Mouse (Mus musculus) embryonic facial prominence, embryonic 12.5 days (tissue): ENCODE results near the gene Vars. TPM values are rescaled to one million over a fixed set of nuclear protein-coding genes. Genes with fewer than 3 reads are reported as not detected.

ENCODE experiments used
- ATAC-seq: fragments of 200-750 bp; cut with Nextera tagmentation; 2 replicates; pipeline ENCODE4 v1.8.0; 2017; ENCODE audit not compliant: insufficient number of reproducible peaks, insufficient read depth, low FRiP score, low TSS enrichment
- H3K27ac ChIP-seq: fragments of 300-500 bp; sonication (generic); 2 replicates; pipeline ENCODE4 v1.5.1; 2016; ENCODE audit warnings: mild to moderate bottlenecking
- H3K27me3 ChIP-seq: fragments of 300-500 bp; sonication (generic); 2 replicates; pipeline ENCODE4 v1.6.1; 2016; ENCODE audit warnings: mild to moderate bottlenecking, moderate library complexity
- H3K36me3 ChIP-seq: fragments of 300-500 bp; sonication (generic); 2 replicates; pipeline ENCODE4 v1.6.1; 2016; ENCODE audit warnings: mild to moderate bottlenecking
- H3K4me1 ChIP-seq: fragments of 300-500 bp; sonication (generic); 2 replicates; pipeline ENCODE4 v1.6.1; 2016
- H3K4me2 ChIP-seq: fragments of 300-500 bp; sonication (generic); replicated peaks from 2 replicates; pipeline ENCODE4 v1.6.1; 2016; ENCODE audit warnings: mild to moderate bottlenecking, moderate library complexity
- H3K4me3 ChIP-seq: fragments of 300-500 bp; sonication (generic); 2 replicates; pipeline ENCODE4 v1.5.1; 2016; ENCODE audit warnings: mild to moderate bottlenecking
- H3K9ac ChIP-seq: fragments of 300-500 bp; sonication (generic); 2 replicates; pipeline ENCODE4 v1.6.1; 2016; ENCODE audit warnings: mild to moderate bottlenecking, moderate library complexity
- H3K9me3 ChIP-seq: fragments of 300-500 bp; sonication (generic); 2 replicates; pipeline ENCODE4 v1.6.1; 2016; ENCODE audit warnings: mild to moderate bottlenecking, moderate library complexity
- WGBS: fragments of 180-500 bp; shearing (Covaris S2); methylation state at CpG from one replicate; pipeline ENCODE4 v1.1.7; 2016; 5-methylcytosine and 5-hydroxymethylcytosine counted together
- polyA plus RNA-seq: library from polyadenylated mRNA; unstranded; fragments of >200 nt; fragmentation: Nextera tagmentation; extraction: Ambion mirVana; gene quantifications from 2 replicates; pipeline ENCODE4 v1.2.1, GENCODE M21; 2016

The Vars gene
- polyA plus RNA-seq, 1 experiment from 2014 or later: 150 TPM

GRCm38 (mm10) chr17:35020551-35020950 is 19.8 kb downstream of the Vars start:
- H3K27ac ChIP-seq: no peak overlapping the region
- 0 out of 2 replicates have a peak overlapping the region, but pooled peaks have one; percentile 24 for H3K9ac ChIP-seq
- H3K36me3 ChIP-seq: peaks cover 17% of the 10 kb centered on the region
- WGBS: 86% methylated on average over 8 of the region's 8 CpGs
- no peak overlapping the region for H3K4me2 ChIP-seq
- no peaks in the 10 kb centered on the region for H3K27me3 ChIP-seq
- H3K4me3 ChIP-seq: no peak overlapping the region
- H3K4me1 ChIP-seq: peaks cover 17% of the 10 kb centered on the region
- no peaks in the 10 kb centered on the region for H3K9me3 ChIP-seq
- no peak for ATAC-seq

DNA sequence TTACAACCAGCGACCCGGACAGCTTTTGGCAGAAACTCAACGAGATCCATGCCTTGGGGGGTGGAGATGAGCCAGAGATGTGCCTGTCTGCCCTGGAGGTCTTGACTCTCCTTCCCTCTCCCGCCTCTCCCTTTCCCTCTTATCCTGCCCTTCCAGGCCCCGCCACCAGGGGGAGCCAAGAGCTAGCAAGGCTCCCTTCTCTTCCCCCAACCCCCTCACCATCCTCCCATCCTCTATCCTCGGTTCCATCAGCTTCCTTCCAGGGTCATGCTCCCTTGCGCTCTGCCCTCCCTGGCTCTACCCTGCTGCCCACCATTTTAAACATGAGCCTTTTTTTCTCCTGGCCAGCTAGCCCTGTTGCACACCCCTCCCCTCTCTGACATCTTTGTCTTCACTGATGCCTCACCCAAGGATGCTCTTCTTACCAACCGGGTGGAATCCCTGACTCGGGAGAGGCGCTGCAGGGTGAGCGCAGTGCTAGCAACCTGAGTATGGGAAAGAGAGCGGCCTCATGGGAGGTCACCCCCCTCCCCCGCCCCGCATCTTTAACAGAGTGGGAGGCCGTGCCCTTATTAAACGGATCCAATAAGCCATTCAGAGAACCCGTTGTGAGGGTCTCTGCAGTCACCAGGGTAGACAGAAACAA is 20.5 kb downstream of the Vars start:
- WGBS: 14% methylated on average over 17 of the region's 17 CpGs
- no peaks in the 10 kb centered on the region for H3K27me3 ChIP-seq
- 0 out of 2 replicates have a peak overlapping the region, but pooled peaks have one; percentile 6 for H3K4me3 ChIP-seq
- no peak for ATAC-seq
- peaks cover 9% of the 10 kb centered on the region for H3K36me3 ChIP-seq
- H3K9me3 ChIP-seq: no peaks in the 10 kb centered on the region
- H3K4me1 ChIP-seq: peaks cover 19% of the 10 kb centered on the region
- H3K9ac ChIP-seq: 0 out of 2 replicates have a peak overlapping the region, but pooled peaks have one; percentile 24
- H3K27ac ChIP-seq: no peak overlapping the region
- peak overlapping the region; percentile 21 for H3K4me2 ChIP-seq

DNA sequence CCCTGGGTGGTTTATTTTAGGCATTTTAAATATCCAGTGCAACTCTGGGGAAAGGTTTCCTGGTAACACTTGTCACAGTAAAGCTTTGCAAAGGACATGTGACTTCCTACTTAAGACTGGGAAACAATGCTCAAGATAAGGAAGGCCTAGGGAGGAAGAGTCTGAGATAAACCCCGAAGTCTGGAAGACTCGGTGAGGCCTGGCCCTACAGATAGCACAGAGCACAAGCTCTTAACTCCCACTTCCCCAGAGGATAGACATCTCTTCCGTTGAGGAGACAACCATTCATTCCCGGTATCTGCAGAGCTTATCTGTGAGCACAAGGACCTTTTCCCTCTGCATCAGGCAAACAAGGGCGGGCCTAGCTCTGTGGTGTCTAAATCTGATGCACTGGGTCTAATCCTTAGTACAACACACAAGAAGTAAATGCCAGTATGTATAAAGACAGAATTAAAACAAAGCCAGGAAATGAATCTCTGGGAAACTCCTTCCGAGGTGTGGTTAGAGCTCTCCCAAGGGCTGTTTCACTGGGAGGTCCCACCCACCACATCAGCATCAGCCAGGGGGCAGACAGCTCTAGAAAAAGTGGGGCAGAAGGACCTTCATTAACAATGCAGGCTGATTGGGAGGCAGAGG is 21.2 kb downstream of the Vars start:
- WGBS: 62% methylated on average over 6 of the region's 6 CpGs
- no peak overlapping the region for H3K27ac ChIP-seq

DNA sequence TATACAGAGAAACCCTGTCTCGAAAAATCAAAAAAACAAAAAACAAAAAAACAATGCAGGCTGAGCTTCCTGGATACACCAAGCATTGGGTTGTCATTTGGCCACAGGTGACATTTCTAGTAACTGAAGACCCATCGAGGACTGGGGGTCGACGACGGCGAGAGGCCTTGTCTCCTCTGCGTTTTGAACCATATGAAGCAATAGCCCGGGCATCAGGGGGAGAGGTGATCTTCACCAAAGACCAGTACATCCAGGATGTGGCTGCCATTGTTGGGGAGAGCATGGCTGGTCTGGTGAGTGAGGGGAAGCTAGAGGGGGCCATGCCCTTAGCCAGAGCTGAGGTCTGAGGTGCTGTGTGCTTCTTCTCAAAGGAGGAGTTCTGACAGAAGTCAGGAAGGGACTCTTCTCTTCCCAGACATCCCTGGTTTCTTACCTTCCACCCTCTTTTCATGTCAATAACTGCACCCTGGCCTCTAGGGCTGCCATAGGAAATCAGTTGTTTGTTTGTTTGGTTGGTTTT is 21.8 kb downstream of the Vars start:
- Histone ChIP-seq H3K4me1 (peaks cover 27% of the 10 kb centered on the region), H3K4me3 (no peak overlapping the region), H3K9ac (no peak overlapping the region), H3K4me2 (no peak overlapping the region), H3K36me3 (no peaks in the 10 kb centered on the region), H3K27me3 (no peaks in the 10 kb centered on the region), H3K9me3 (no peaks in the 10 kb centered on the region), H3K27ac (no peak overlapping the region)
- WGBS: 92% methylated on average over 8 of the region's 8 CpGs
- no peak for ATAC-seq

More for the DNA sequence above, 21.2 kb downstream of the Vars start:
- Histone ChIP-seq H3K36me3 (peaks cover 3% of the 10 kb centered on the region; the same call in 1 of the 2 replicates), H3K27me3 (no peaks in the 10 kb centered on the region), H3K9ac (no peak overlapping the region), H3K4me3 (no peak overlapping the region), H3K4me2 (peak overlapping the region; percentile 21; the same call in 1 of the 2 replicates), H3K9me3 (no peaks in the 10 kb centered on the region), H3K4me1 (peaks cover 22% of the 10 kb centered on the region)
- ATAC-seq: no peak

DNA sequence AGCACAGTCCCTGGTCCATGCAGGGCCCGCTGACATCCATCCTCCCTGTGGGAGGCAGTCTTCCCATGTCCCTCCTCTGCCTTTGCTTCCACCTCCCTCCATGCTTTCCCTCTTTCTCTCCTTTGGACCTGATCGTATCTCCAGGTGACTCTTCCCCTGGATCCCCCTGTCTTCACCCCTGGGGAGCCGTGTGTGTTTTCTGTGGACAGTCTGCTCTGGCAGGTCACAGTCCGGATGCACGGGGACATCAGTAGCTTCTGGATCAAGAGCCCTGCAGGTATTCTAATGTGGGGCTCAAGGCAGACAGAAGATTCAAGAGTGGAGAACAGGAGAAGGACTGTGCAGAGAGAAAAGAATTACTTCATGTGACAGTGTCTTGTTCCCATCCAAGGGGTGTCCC is 22.4 kb downstream of the Vars start:
- no peaks in the 10 kb centered on the region for H3K27me3 ChIP-seq
- no peak overlapping the region for H3K4me2 ChIP-seq
- ATAC-seq: no peak
- H3K36me3 ChIP-seq: no peaks in the 10 kb centered on the region
- no peak overlapping the region for H3K27ac ChIP-seq
- H3K4me3 ChIP-seq: no peak overlapping the region
- no peaks in the 10 kb centered on the region for H3K9me3 ChIP-seq
- 84% methylated on average over 5 of the region's 5 CpGs for WGBS
- H3K4me1 ChIP-seq: peaks cover 29% of the 10 kb centered on the region
- H3K9ac ChIP-seq: no peak overlapping the region

- 56% methylated on average over 4 of the region's 4 CpGs for WGBS
- Histone ChIP-seq H3K9me3 (no peaks in the 10 kb centered on the region), H3K9ac (no peak overlapping the region), H3K36me3 (no peaks in the 10 kb centered on the region), H3K4me1 (peaks cover 29% of the 10 kb centered on the region), H3K27me3 (no peaks in the 10 kb centered on the region), H3K4me3 (no peak overlapping the region), H3K27ac (no peak overlapping the region), H3K4me2 (no peak overlapping the region)
- no peak for ATAC-seq
Measured at GRCm38 (mm10) chr17:35023756-35024155, 23.0 kb downstream of the Vars start.

DNA sequence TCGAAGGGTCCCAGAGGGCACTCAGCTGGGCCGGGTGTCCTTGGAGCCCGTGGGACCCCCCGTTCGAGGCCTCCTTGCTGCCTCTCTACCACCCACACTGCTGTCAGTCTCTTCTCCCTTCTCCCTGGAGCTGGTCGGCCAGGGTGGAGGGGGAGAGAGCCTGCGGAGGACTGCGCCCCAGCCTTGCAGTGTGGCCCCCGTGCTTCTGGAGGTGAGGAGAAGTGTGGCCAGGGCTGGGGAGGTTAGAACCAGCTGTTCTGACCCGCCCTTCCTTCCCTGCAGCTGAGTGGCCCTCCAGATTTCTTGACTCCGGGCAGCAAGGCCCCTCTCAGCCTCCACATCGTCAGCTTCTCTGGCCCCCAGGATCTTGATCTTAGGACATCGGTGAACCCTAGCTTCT is 23.5 kb downstream of the Vars start:
- H3K4me3 ChIP-seq: no peak overlapping the region
- WGBS: 73% methylated on average over 13 of the region's 13 CpGs

DNA sequence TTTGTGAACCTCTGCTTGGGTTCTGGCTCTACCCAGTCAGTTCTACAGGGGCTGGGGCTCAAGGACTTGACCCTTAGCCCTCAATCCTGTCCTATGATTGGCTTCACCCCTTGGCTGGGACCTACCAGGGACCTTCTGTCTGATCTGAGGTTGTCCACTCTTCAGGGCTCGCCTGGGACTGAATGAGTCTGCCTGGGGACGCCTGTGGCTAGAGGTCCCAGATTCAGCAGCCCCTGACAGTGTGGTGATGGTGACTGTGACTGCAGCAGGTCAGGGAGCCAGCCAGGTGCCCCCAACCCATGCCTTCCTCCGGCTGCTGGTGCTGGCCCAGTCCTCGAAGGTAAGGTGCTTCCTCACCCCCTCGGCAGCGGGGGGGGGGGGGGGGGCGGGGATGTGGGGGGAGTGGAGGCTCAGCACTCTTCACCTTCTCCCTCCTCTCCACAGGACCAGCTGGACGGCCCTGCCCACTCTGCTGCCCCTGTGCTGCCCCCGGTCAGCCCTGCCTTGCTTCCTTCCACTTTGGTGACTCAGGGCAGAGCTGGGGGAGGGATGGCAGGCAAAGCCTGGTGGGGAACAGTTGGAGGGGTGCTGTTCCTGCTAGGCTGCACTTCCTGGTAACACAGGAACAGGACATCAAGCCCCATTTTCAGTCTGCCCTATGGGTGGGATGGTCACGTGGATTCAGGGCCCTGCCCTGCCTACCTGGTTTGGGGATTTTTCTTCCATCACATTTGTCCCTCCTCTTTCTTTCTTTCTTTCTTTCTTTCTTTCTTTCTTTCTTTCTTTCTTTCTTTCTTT is 24.1 kb downstream of the Vars start:
- WGBS: 56% methylated on average over 10 of the region's 10 CpGs
- Histone ChIP-seq H3K9me3 (no peaks in the 10 kb centered on the region), H3K4me2 (no peak overlapping the region), H3K27ac (no peak overlapping the region), H3K4me3 (no peak overlapping the region), H3K27me3 (no peaks in the 10 kb centered on the region), H3K4me1 (peaks cover 34% of the 10 kb centered on the region), H3K36me3 (no peaks in the 10 kb centered on the region), H3K9ac (no peak overlapping the region)
- no peak for ATAC-seq

More for the DNA sequence above, 23.5 kb downstream of the Vars start:
- Histone ChIP-seq H3K36me3 (no peaks in the 10 kb centered on the region), H3K4me1 (peaks cover 29% of the 10 kb centered on the region), H3K9ac (no peak overlapping the region), H3K9me3 (no peaks in the 10 kb centered on the region), H3K27ac (no peak overlapping the region), H3K4me2 (no peak overlapping the region), H3K27me3 (no peaks in the 10 kb centered on the region)
- ATAC-seq: no peak

- WGBS: 80% methylated on average over 5 of the region's 5 CpGs
- no peaks in the 10 kb centered on the region for H3K9me3 ChIP-seq
- no peak overlapping the region for H3K4me3 ChIP-seq
- H3K36me3 ChIP-seq: no peaks in the 10 kb centered on the region
- no peak overlapping the region for H3K9ac ChIP-seq
- H3K27ac ChIP-seq: peak overlapping the region; percentile 58; the same call in 1 of the 2 replicates
- H3K4me2 ChIP-seq: no peak overlapping the region
- no peak for ATAC-seq
- H3K4me1 ChIP-seq: peaks cover 32% of the 10 kb centered on the region
- H3K27me3 ChIP-seq: no peaks in the 10 kb centered on the region
Measured at GRCm38 (mm10) chr17:35026206-35026605, 25.4 kb downstream of the Vars start.

- Histone ChIP-seq H3K27ac (peak within 1 kb of the TSS; percentile 75), H3K9ac (peak within 1 kb of the TSS; percentile 46), H3K4me3 (0 out of 2 replicates have a peak within 1 kb of the TSS, but pooled peaks have one; percentile 10), H3K36me3 (no peaks in the 10 kb centered on the region), H3K9me3 (no peaks in the 10 kb centered on the region), H3K27me3 (no peaks in the 10 kb centered on the region), H3K4me2 (peak within 1 kb of the TSS; percentile 40), H3K4me1 (peaks cover 25% of the 10 kb centered on the region)
- WGBS: 33% methylated on average over 13 of the region's 13 CpGs
- ATAC-seq: peak; percentile 72
Measured at GRCm38 (mm10) chr17:35027277-35028068, 26.7 kb downstream of the Vars start, which contains the start of gene Sapcd1. Sapcd1 (minus strand) TSS chr17:35028016.

- H3K4me1 ChIP-seq: peaks cover 25% of the 10 kb centered on the region
Measured at GRCm38 (mm10) chr17:35028315-35028714, 27.5 kb downstream of the Vars start.

More at GRCm38 (mm10) chr17:35028315-35028714, 27.5 kb downstream of the Vars start:
- H3K9ac ChIP-seq: no peak overlapping the region
- no peaks in the 10 kb centered on the region for H3K27me3 ChIP-seq
- H3K4me3 ChIP-seq: no peak overlapping the region
- H3K27ac ChIP-seq: no peak overlapping the region
- no peak overlapping the region for H3K4me2 ChIP-seq
- WGBS: 71% methylated on average over 2 of the region's 2 CpGs
- H3K36me3 ChIP-seq: no peaks in the 10 kb centered on the region
- no peak for ATAC-seq
- H3K9me3 ChIP-seq: no peaks in the 10 kb centered on the region
